Mouse (Mus musculus) CD4-positive, CD25-positive, alpha-beta regulatory T cell, adult 4 months (primary cell): ENCODE results near the gene Ift46. TPM values are rescaled to one million over a fixed set of nuclear protein-coding genes. Genes with fewer than 3 reads are reported as not detected.

Experiments
- ATAC-seq: one replicate; pipeline ENCODE4 v1.8.0; 2017
- polyA plus RNA-seq, 2 experiments: library from polyadenylated mRNA; unstranded; fragments of 100-300 nt; shearing (Covaris generic); gene quantifications; one replicate each; pipeline ENCODE4 v1.2.1; 2017

Ift46 gene
- 10 to 100 TPM; 55.1 to 73.7 TPM for polyA plus RNA-seq

- peak; percentile 78 for ATAC-seq
Measured at GRCm38 (mm10) chr9:44767101-44768028, at the start of gene Ift46, which contains the start of gene Arcn1. Gene Ift46, plus strand, starts transcription at chr9:44767908. Gene Arcn1, minus strand, starts transcription at chr9:44767845.

- no peak for ATAC-seq
Measured at GRCm38 (mm10) chr9:44718937-44719631, 48.6 kb upstream of the Ift46 start.

- ATAC-seq: no peak
Measured at GRCm38 (mm10) chr9:44719632-44720357, 47.9 kb upstream of the Ift46 start.

- ATAC-seq: peak; percentile 35
Measured at GRCm38 (mm10) chr9:44720358-44721153, 47.2 kb upstream of the Ift46 start.

- peak; percentile 70 for ATAC-seq
Measured at GRCm38 (mm10) chr9:44721154-44721876, 46.4 kb upstream of the Ift46 start.

GRCm38 (mm10) chr9:44721877-44722186, 45.9 kb upstream of the Ift46 start:
- no peak for ATAC-seq

GRCm38 (mm10) chr9:44722575-44722974, 45.1 kb upstream of the Ift46 start:
- no peak for ATAC-seq

- ATAC-seq: no peak
Measured at GRCm38 (mm10) chr9:44723008-44723407, 44.7 kb upstream of the Ift46 start.

GRCm38 (mm10) chr9:44723521-44724041, 44.1 kb upstream of the Ift46 start:
- ATAC-seq: no peak

- ATAC-seq: no peak
Measured at GRCm38 (mm10) chr9:44724223-44724622, 43.5 kb upstream of the Ift46 start.

GRCm38 (mm10) chr9:44724665-44725064, 43.0 kb upstream of the Ift46 start:
- ATAC-seq: no peak

GRCm38 (mm10) chr9:44726431-44727146, 41.1 kb upstream of the Ift46 start:
- no peak for ATAC-seq

- no peak for ATAC-seq
Measured at GRCm38 (mm10) chr9:44727441-44727840, 40.3 kb upstream of the Ift46 start.

GRCm38 (mm10) chr9:44732130-44732549, 35.6 kb upstream of the Ift46 start:
- ATAC-seq: no peak

- no peak for ATAC-seq
Measured at GRCm38 (mm10) chr9:44732921-44733530, 34.7 kb upstream of the Ift46 start.

GRCm38 (mm10) chr9:44733671-44734523, 33.8 kb upstream of the Ift46 start:
- ATAC-seq: peak; percentile 57

GRCm38 (mm10) chr9:44734524-44735494, 32.9 kb upstream of the Ift46 start, which contains the start of gene Phldb1:
Gene Phldb1, minus strand, starts transcription at chr9:44735198.
- peak; percentile 66 for ATAC-seq

- ATAC-seq: no peak
Measured at GRCm38 (mm10) chr9:44735886-44736285, 31.8 kb upstream of the Ift46 start.
